Mouse (Mus musculus) gonadal fat pad, adult 2 months (tissue): Measurements from ENCODE around the gene Pitpnc1. TPM values are rescaled to one million over a fixed set of nuclear protein-coding genes. Genes with fewer than 3 reads are reported as not detected.

Experiments
- DNase-seq: peaks from one replicate; pipeline ENCODE4 v3.0.0-alpha.2; 2012; ENCODE audit warnings: low read depth
- polyA plus RNA-seq: library from polyadenylated mRNA; depleted of rRNA; stranded (reverse); fragments of >200 nt; gene quantifications from 2 replicates; pipeline ENCODE4 v1.2.3, GENCODE M21; 2012

Pitpnc1 gene
- polyA plus RNA-seq, 1 experiment: 6.4 TPM

DNA sequence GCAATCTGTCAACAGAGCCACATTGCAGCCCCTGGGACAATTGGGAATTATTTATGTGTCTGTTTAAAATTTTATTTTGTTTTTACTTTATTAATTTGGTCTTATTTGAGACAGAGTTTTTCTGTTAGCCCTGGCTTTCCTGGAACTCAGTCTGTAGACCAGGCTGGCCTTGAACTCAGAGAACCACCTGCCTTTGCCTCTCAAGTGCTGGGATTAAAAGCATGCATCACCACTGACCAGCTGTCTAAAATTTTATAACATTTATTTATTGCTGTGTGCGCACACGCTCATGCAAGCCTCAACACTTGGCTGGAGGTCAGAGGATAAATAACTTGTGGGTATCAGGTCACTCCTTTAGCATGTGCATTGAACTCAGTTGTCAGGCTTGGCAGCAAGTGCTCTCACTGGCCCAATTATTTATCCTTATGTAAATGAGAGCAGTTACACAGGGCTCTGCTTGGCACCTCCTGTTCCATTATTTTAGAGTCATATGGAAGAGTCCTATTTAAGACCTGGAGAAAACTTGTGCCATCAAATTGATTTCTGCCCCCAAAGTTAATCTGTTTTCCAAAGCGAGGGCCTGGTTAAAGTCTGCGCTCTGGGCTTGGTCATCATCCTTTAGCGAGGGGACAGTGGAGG, 237.1 kb downstream of the Pitpnc1 start:
- no peak for DNase-seq

DNA sequence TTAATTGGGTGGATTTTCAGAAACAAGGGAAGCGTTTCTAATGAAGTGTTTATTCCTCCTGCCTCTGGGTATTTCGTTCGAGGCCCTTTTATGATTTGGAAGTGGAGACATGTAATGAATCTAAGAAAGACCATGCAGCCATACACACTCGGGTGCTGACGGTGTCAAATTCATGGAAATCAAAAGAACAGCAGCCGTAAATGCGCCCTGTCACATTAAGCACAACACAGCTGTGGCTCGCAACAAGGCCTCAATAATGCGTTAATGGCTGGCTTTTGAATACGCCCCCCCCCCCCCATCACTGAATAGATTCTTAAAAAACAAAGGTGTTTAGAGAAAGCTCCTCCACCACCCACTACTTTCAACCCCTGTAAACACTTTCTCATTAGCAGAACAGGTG, 240.4 kb downstream of the Pitpnc1 start:
- no peak for DNase-seq

DNA sequence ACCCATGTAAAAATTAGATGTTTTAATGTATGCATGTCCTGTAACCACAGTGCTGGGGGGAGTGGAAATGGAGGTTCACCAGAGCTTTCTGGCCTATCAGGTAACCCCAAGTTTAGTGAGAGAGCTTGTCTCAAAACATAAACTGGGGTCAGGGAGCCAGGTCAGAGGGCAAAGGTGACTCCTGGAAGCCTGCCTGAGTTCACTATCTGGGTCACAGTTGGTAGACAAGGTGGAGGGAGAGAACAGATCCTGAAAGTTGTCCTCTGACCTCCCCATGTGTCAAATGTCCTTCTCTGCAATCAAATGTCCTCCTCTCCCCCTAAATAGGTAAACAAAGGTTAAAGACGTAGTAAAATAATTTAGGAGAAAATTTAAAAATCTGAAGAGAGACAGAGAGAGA, 244.1 kb downstream of the Pitpnc1 start:
- no peak for DNase-seq

DNA sequence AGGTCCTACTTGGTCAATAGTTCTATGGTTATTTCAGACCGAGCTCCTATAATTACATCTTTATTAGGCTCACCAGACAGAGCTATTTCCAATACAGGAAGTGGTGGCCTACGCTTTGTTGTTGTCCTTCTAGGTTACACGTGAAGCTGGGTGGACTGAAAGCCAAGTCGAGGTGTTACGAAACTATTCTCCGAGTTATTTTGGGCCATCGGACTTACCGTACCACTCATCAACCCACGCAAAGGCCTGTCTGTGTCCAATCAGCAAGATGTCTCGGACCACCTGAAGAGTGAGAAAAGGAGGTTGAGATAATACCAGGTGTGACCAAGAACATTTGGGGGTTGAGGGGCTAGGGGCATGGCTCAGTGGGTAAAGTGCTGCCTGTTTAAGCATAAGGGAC, 244.5 kb downstream of the Pitpnc1 start:
- no peak for DNase-seq

DNA sequence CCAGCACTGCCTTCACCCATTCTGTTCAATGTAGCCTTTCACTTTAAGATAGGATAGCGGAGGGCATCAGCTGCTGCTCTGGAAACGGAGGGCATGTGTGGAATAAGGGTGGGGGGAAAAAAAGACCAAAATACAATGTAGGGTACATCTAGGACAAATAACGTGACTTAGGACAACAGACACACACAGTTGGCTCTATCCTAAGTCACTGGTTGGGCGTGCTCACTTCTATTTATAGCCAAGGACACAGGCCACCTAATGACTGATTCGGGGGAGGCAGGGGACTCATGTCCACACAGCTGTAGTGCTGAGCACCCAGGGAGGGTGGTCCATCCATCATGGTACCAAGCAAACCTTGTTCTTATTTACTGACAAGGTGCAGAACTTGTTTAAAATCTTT, 245.2 kb downstream of the Pitpnc1 start:
- no peak for DNase-seq

DNA sequence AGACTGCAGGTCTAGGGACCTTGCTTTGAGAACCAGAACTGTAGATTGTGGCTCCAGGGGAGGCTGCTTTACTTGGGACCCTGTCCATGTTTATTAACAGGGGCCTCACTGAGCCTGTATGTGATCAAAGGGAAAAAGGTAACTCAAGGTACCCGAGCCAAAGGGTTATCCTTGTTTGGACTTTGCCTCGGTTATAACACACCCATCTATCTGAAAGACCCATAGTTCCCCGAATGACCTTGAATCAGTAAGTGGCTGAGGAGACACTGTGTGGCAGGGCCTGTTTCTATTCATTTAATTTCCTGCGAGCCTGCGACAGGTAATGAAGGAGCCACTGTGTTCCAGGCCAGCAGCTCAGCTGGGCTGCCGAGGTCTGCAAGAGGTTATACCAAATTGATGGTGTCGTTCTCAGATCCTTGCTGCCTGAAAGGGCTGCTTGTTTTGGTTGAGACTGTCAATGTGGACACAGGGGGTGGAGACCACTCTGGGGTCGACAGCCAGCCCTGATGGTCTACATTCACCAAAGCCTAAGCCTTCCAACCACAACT, 246.8 kb downstream of the Pitpnc1 start:
- DNase-seq: no peak

DNA sequence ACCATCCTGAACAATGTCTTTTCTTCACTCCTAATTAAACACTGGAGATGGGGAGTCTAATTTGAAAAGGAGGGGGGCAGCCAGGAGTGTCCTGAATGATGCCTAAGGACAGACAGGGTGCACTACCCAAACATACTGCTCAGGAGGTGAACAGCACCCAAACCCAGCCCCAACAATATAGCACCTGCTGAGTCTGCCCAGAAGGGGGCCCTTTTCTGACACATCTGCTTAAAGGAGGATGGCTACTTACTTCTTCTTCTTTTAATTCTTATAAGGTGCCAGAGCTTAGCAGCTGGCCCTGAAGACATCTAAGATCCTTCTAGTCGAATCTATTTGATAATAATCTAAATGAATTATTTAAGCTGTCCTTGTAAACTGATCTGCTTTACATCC, 247.3 kb downstream of the Pitpnc1 start:
- no peak for DNase-seq

DNA sequence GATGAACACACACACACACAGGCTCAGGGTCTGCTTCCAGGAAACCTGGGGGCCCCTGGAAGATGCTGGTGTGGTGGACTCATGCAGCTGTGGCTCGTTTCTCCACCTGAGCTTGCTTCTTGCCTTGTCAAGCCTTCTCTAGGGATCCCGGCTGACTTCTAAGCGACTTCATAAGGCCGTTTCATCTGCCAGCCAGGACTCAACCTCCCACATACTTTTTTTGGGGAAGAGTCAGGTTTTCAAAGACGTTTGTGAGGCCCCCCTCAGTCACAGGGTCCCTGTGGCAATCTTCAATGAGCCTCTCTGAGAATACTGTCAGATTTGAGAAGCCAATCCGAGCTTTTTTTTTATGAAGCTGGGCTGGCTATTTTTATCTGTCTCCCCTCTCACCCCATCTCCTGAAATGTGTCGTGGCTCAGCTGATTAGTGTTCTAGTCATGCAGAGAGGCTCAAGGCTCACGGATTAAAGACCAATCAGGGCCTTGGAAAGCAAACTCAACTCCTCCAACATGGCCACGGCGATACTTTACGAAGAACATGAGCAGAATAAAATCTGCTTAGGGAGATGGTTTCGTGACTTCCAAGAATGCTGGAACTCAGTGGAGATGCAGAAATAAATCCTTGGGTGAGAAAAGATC, 247.8 kb downstream of the Pitpnc1 start:
- DNase-seq: no peak

DNA sequence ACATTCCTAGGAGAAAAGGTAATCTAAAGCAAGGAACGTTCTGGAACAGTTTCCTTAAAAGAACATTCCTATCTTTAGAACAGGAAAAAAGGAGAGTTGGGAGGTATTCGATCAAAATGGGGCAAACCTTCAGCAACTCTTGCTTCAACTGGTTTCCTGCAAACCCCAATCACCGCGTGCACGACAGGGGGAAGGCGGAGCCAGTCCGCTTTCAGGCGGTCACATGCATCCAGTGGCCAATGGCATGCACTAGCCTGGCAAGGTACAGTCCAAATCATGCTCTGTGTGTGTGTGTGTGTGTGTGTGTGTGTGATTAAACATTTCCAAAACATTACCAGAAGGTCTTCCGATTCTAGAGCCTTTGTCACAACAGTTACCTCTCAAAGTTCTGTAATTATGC, 255.4 kb downstream of the Pitpnc1 start:
- no peak for DNase-seq

DNA sequence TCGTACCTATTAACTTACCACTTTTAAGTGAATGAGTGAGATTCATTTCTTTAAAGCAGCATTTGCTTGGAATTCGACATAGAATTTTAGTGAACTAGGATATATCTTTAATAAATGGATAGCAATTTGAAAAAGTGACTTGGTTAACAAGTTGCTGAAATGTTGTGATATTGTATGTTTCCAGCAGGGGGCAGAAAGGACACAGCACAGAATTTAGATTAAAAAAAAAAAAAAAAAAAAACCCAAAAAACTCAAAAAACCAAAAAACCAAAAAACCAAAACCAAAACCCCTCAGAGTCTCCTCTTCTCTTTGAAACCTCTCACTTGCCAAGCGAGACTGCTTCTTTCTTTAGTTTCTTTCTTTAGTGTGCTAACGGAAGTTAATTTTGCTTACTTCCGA, 256.8 kb downstream of the Pitpnc1 start:
- no peak for DNase-seq

DNA sequence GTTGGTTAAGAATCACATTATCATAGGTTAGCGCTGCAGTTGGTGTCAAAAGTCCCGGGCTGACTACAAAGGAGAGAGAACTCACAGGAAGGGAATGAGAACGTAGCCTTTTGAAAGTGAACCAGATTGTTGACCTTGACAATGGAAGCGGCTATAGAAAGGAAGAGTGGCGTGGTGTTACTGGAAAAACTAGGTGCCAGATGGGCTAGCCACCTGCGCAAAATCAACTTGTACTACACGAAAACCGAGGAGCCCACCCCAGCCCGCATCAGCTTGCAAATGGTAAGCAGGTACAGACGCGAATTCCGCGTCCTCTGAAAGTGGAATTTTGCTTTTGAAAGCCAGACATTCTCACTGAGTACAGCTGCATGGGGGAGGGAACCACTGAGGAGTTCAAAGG, 260.7 kb downstream of the Pitpnc1 start:
- no peak for DNase-seq

DNA sequence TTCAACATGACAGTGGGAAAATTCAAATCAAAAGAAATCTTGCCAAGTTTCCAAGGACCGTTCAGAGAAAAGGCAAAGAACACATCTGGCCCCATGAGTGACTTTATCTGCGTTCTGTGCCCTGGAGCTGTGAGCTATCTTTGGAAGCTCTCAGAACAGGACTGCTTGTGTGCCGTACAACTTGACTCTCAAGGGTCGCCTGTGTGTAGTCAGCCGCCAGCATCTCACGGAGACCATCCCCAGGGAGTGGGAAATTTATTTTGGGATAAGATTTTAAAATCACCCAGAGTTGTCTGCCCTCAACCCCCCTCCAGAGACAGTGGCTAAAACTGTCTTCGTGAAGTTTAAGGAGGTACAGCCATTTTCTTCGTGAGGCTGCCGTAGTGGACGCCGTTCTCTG, 268.7 kb downstream of the Pitpnc1 start:
- DNase-seq: no peak

DNA sequence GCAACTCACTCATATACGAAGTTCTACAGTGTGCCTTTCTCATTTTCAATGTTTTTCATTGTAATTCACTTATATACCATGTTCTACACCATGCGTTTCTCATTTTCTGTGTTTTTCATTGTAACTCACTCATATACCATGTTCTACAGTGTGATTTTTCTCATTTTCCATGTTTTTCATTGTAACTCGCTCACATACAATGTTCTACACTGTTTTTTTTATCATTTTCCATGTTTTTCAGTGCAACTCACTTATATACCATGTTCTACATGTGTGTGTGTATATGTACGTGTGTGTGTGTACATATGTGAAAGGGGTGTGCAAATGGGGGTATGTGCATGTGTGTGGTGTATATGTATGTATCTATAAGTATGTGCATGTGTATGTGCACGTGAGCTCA, 271.2 kb downstream of the Pitpnc1 start:
- DNase-seq: no peak

DNA sequence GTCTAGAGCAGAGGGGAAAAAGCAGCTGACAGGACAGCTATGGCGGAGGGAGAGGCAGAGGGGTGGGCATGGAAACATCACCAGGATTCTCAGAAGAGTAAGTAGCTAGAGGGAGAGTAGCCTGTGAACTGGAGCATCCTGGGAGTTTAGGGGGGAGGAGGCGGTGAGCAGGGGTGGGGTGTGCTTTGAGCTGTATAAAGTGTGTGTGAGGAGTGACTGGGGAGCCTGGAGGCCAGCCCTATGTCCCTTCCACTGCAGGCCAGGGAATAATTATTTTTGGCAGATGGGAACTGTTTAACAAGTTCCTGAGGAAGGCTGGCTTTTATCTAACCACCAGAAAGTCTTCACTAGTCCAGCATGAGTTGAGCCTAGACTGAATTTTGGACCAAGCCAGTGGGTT, 275.2 kb downstream of the Pitpnc1 start:
- DNase-seq: no peak

DNA sequence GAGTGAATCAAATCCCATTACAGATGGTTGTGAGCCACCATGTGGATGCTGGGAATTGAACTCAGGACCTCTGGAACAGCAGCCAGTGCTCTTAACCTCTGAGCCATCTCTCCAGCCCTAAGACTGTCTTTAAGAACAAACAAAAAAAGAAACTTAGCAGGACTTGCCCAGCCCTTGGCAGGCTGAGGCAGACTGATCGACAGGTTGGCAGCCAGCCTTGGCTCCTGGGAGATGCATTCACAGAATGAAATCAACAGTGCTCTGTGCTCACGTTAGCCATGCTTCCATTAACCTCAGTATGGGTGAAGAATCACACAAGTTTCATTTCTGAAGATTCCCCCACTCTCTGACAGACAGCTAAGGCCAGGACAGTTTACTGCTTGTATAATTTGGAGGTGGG, 280.1 kb downstream of the Pitpnc1 start:
- DNase-seq: no peak

DNA sequence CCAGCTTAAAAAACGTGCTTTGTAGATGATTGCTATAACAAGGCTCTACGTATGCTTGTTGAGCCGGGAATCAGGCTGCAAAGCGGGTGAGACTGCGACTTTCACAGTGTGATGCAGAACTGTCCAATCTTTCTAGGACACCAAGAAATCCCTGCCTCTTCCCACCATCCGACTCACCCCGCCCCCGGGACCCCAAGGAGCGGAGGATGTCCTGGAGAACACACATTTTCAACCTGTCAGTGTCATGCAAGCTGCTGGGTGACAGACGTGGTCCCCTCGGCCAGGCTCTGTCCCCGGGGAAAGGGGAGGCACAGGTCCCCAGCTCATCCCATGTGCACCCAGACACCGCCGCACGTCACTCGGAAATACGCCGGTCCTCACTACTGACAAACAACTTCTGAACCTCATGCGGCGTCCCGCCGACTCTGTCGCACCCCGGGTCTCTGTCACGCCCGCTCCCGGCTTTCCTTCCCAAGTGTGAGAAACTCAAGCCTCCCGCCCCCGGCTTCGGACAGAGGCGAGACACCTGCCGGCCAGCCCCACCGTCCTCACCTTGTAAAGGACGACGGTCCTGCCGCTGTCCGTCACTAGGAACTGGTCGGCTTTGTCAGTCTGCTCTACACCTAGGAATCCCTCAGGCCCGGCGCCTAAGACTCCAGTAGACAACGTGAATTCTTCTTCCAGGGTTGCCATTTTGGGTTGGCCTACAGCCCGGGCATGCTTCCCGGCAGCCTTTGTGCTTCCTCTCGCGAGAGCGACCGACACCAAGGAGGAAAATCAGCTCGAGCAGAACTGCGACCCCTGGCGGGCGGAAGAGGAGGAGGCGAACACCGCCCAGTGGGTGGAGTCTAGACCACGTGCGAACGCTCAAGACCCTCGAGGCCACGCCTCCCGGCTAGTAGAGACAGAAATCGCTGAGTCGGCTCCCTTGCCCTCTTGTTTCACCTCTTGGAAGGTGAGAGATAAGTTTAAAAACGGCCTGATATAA, 281.6 kb downstream of the Pitpnc1 start, which contains the start of gene Nol11:
Nol11 (minus strand) TSS at position 817 of the 988 bp plus-strand sequence.
- DNase-seq: peak; percentile 85

DNA sequence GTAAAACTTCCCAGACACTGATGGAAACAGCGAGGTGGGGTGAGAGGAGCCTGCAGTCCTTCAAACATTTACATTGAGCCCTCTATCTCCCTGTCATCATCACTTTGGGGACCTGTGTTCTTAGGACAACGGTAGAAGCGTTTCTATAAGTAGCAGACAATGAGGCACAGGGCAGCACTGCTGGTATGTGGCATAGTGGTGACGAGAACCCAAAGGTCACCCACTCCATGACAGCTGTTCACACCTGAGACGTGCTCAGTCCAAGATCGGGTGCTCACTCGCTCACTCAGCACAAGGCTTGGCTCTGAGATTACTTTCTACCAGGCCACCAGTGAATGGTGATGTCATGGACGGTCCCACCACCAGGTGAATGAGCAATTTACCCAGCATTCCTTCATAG, 286.7 kb downstream of the Pitpnc1 start:
- no peak for DNase-seq

DNA sequence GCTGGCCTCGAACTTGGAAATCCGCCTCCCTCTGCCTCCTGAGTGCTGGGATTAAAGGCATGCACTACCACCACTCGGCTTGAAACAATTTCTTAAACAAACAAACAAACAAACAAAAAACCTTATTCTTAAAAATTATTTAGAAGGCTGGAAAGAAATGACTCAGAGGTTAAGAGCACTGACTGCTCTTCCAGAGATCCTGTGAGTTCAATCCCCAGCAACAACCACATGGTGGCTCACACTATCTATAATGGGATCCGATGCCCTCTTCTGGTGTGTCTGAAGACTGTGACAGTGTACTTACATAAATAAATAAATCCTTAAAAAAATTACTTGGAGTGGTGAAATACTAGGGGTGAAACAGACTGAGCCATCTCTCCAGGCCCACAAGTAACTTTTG, 309.3 kb downstream of the Pitpnc1 start:
- no peak for DNase-seq

DNA sequence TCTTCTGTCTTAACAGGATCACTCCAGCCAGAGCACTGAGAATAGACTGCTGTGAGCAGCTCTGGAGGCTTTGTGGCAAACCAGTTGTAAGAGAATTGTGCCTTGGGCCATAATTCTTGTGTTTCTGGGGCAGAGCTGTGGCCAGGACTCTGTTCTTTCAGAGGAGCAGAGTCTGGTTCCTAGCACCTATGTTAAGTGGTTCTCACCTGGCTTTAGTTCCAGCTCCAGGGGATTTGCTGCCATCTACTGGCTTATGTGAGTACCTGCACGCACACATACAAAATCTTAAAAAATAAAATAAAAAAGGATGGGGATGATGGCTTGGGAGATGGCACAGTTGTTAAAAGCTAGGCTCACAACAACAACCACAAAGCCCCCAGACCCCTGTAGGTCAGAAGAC, 311.5 kb downstream of the Pitpnc1 start:
- no peak for DNase-seq
